Mouse (Mus musculus): ENCODE measurements around the gene Coa4. TPM values are rescaled to one million over a fixed set of nuclear protein-coding genes. Genes with fewer than 3 reads are reported as not detected.

The Coa4 gene
- polyA plus RNA-seq, 1 experiment: 11.6 TPM

GRCm38 (mm10) chr7:100569907-100570306, 33.0 kb downstream of the Coa4 start:
- Histone ChIP-seq H3K4me3 (ENCODE audit: insufficient read depth, low read depth, low read length) (no peak overlapping the region), H3K27ac (replicated peaks; ENCODE audit: low read depth, low read length) (no peak overlapping the region), H3K4me1 (ENCODE audit: control insufficient read depth, insufficient read depth, insufficient read length, low read length) (no peaks in the 10 kb centered on the region)

- Histone ChIP-seq H3K4me1 (ENCODE audit: control insufficient read depth, insufficient read depth, insufficient read length, low read length) (no peaks in the 10 kb centered on the region), H3K4me3 (ENCODE audit: insufficient read depth, low read depth, low read length) (no peak overlapping the region), H3K27ac (replicated peaks; ENCODE audit: low read depth, low read length) (no peak overlapping the region)
Observed at GRCm38 (mm10) chr7:100570930-100571715, 34.3 kb downstream of the Coa4 start.

- H3K4me1 ChIP-seq (ENCODE audit: control insufficient read depth, insufficient read depth, insufficient read length, low read length): no peaks in the 10 kb centered on the region
- no peak overlapping the region for H3K4me3 ChIP-seq (ENCODE audit: insufficient read depth, low read depth, low read length)
- H3K27ac ChIP-seq (replicated peaks; ENCODE audit: low read depth, low read length): no peak overlapping the region
Observed at GRCm38 (mm10) chr7:100572061-100572460, 35.2 kb downstream of the Coa4 start.

DNA sequence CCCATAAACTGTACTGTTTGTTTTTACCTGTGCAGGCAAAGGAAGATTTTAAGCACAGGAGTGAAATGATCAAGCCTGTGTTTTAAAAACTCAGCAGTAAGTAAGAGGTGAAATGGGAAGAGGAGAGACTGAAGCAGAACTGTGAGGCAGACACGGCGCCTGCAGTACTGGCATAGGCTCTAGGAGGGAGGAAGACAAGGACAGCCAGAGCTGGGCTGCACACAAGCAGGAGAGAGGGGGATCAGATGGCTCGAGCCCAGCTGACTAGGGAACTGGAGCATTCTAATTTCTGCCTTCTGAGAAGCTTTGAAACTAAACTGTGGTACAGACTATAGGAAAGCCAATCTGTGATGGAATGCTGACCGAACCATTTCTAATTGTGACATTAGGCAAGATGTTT, 35.8 kb downstream of the Coa4 start:
- Histone ChIP-seq H3K4me1 (ENCODE audit: control insufficient read depth, insufficient read depth, insufficient read length, low read length) (no peaks in the 10 kb centered on the region), H3K27ac (replicated peaks; ENCODE audit: low read depth, low read length) (no peak overlapping the region), H3K4me3 (ENCODE audit: insufficient read depth, low read depth, low read length) (no peak overlapping the region)

GRCm38 (mm10) chr7:100578794-100579193, 41.9 kb downstream of the Coa4 start:
- Histone ChIP-seq H3K4me3 (ENCODE audit: insufficient read depth, low read depth, low read length) (no peak overlapping the region), H3K4me1 (ENCODE audit: control insufficient read depth, insufficient read depth, insufficient read length, low read length) (peaks cover 2% of the 10 kb centered on the region; the same call in 1 of the 2 replicates), H3K27ac (replicated peaks; ENCODE audit: low read depth, low read length) (no peak overlapping the region)

DNA sequence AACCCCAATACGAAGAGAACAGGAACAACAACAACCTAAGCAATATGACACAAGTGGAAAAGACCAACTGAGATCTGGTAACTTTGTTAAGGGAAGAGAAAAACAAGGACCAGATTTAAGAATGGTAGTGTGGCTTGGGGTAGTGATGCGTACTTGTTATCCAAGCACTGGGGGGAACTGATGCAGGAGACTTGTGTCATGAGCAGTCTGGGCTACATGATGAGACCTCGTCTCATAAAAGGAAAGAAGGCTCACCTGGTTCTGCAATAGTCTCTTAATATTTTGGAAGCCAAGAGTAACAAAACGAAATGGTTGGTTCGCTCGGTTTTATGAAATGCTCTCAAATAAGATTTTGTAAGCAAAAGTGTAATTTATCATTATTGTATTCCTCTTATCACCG, 45.4 kb downstream of the Coa4 start:
- H3K27ac ChIP-seq (replicated peaks; ENCODE audit: low read depth, low read length): no peak overlapping the region
- peaks cover 2% of the 10 kb centered on the region; the same call in 1 of the 2 replicates for H3K4me1 ChIP-seq (ENCODE audit: control insufficient read depth, insufficient read depth, insufficient read length, low read length)
- peak overlapping the region; percentile 84 for H3K4me3 ChIP-seq (ENCODE audit: insufficient read depth, low read depth, low read length)

DNA sequence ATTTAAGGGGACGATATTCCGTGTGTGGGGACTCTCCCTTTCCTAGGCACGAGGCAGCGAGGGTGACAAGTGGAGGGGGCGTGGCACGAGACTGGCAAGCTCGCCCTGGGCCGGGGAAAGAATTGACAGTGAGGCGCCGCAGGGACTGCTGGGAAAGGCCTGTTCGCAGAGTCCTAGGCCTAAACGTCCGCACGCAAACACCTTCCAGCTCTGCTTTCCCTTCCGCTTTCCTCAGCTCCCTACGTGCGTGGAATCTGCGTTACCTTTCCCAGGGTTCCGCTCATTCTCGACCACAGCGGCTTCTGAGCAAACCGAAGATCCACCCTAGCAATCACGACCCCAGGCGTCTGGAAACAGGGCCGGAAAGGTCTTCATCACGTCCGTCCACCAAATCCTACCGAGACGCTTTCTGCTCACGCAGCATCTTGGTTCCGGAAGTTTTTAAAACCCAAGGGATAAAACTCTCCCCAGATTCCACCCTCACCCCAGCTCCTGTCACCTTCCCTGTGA, 45.9 kb downstream of the Coa4 start:
- peaks cover 2% of the 10 kb centered on the region; the same call in 1 of the 2 replicates for H3K4me1 ChIP-seq (ENCODE audit: control insufficient read depth, insufficient read depth, insufficient read length, low read length)
- H3K4me3 ChIP-seq (ENCODE audit: insufficient read depth, low read depth, low read length): peak overlapping the region; percentile 84
- H3K27ac ChIP-seq (replicated peaks; ENCODE audit: low read depth, low read length): peak overlapping the region; percentile 97

GRCm38 (mm10) chr7:100589816-100590215, 52.9 kb downstream of the Coa4 start:
- no peaks in the 10 kb centered on the region for H3K4me1 ChIP-seq (ENCODE audit: control insufficient read depth, insufficient read depth, insufficient read length, low read length)
- no peak overlapping the region for H3K4me3 ChIP-seq (ENCODE audit: insufficient read depth, low read depth, low read length)
- H3K27ac ChIP-seq (replicated peaks; ENCODE audit: low read depth, low read length): no peak overlapping the region

Other genes starting within 250 kb of the Coa4 start
- gene C2cd3, start 164.8 kb upstream of the Coa4 start, polyA plus RNA-seq (2012; ENCODE audit: insufficient read depth, insufficient read length, missing spikeins): 5.7 and 9.1 TPM in 2 replicates
- gene Ppme1, start 164.8 kb upstream of the Coa4 start, polyA plus RNA-seq (2012; ENCODE audit: insufficient read depth, insufficient read length, missing spikeins): 34.9 and 38.1 TPM in 2 replicates
- 61.6 and 107 TPM in 2 replicates for gene Ucp3, start 64.1 kb upstream of the Coa4 start, polyA plus RNA-seq (2012; ENCODE audit: insufficient read depth, insufficient read length, missing spikeins)
- 54.8 and 55.8 TPM in 2 replicates for gene Ucp2, start 43.7 kb upstream of the Coa4 start, polyA plus RNA-seq (2012; ENCODE audit: insufficient read depth, insufficient read length, missing spikeins)
- gene Dnajb13, start 22.1 kb upstream of the Coa4 start, polyA plus RNA-seq (2012; ENCODE audit: insufficient read depth, insufficient read length, missing spikeins): 2.6 and 2.7 TPM in 2 replicates
- gene Rab6a, start 70.3 kb downstream of the Coa4 start, polyA plus RNA-seq (2012; ENCODE audit: insufficient read depth, insufficient read length, missing spikeins): 56.8 and 70.0 TPM in 2 replicates
- gene Mrpl48, start 71.2 kb downstream of the Coa4 start, polyA plus RNA-seq (2012; ENCODE audit: insufficient read depth, insufficient read length, missing spikeins): 125 and 158 TPM in 2 replicates
- gene Plekhb1, start 125.3 kb downstream of the Coa4 start, polyA plus RNA-seq (2012; ENCODE audit: insufficient read depth, insufficient read length, missing spikeins): 11.1 TPM in 2 replicates
- 11.6 and 27.2 TPM in 2 replicates for gene Fam168a, start 169.6 kb downstream of the Coa4 start, polyA plus RNA-seq (2012; ENCODE audit: insufficient read depth, insufficient read length, missing spikeins)

Measured in brown adipose tissue, adult 24 weeks (tissue).